ENCODE assay signal across 17 mouse cellular contexts in genomic region chr17:63075091-63076036, GRCm38 (mm10).
A peak's percentile ranks its signal among the peaks of the same experiment; 100 is the strongest.
DNase-seq lines count a peak whose midpoint lies in the region; ATAC-seq and TF ChIP-seq lines count a peak whose summit lies in the region.
"Had no signal": no experiment of that assay in that cellular context is flagged by ENCODE, and none has a peak within 500 bp of the region (broad histone marks: within the 10 kb centered on the region; RNA-seq: fewer than 3 reads in every experiment).

No protein-coding gene starts in this region.

- peak; percentile 74 for DNase-seq in heart, adult 11 months
- peak; percentile 90 for DNase-seq in midbrain, embryonic 11.5 days (ENCODE audit: low spot score, missing footprints)
- DNase-seq in thymus, postnatal 4 days = no peak
- DNase-seq in gastrocnemius, adult 2 months = no peak
- DNase-seq: adrenal gland, postnatal 25 days; cerebellum, postnatal 36 days; heart, adult 2 months; kidney, postnatal 36 days; thymus, postnatal 25 days had no signal

- H3K9ac ChIP-seq in heart, embryonic 11.5 days (ENCODE audit: low read depth, low read length) = no peak overlapping the region
- H3K9ac ChIP-seq in midbrain, embryonic 11.5 days (ENCODE audit: low read length) = no peak overlapping the region
- H3K9ac ChIP-seq in midbrain, embryonic 15.5 days = no peak overlapping the region
- no peak overlapping the region for H3K9ac ChIP-seq in embryonic facial prominence, embryonic 15.5 days
- no peak overlapping the region for H3K9ac ChIP-seq in neural tube, embryonic 15.5 days (replicated peaks)
- H3K9ac ChIP-seq: lung, embryonic 15.5 days had no signal

- H3K27ac ChIP-seq in heart, embryonic 11.5 days (ENCODE audit: low read depth, low read length) = no peak overlapping the region
- H3K27ac ChIP-seq in midbrain, embryonic 11.5 days (ENCODE audit: low read depth, low read length) = no peak overlapping the region
- H3K27ac ChIP-seq in midbrain, embryonic 15.5 days = no peak overlapping the region
- H3K27ac ChIP-seq in embryonic facial prominence, embryonic 15.5 days (replicated peaks) = peak overlapping the region; percentile 51; the same call in 1 of the 2 replicates
- H3K27ac ChIP-seq in neural tube, embryonic 15.5 days (replicated peaks) = 0 out of 2 replicates have a peak overlapping the region, but pooled peaks have one; percentile 51
- no peak overlapping the region for H3K27ac ChIP-seq in gastrocnemius, adult 2 months
- H3K27ac ChIP-seq: heart, adult 2 months; lung, embryonic 15.5 days had no signal

- H3K27me3 ChIP-seq in heart, embryonic 11.5 days (ENCODE audit: control insufficient read depth, insufficient read depth, low read length) = no peaks in the 10 kb centered on the region
- H3K27me3 ChIP-seq in midbrain, embryonic 11.5 days (ENCODE audit: control insufficient read depth, insufficient read depth, low read length) = no peaks in the 10 kb centered on the region; the same call in 1 of the 2 replicates
- H3K27me3 ChIP-seq in midbrain, embryonic 15.5 days (replicated peaks) = no peaks in the 10 kb centered on the region
- no peaks in the 10 kb centered on the region for H3K27me3 ChIP-seq in embryonic facial prominence, embryonic 15.5 days
- H3K27me3 ChIP-seq in neural tube, embryonic 15.5 days (replicated peaks) = no peaks in the 10 kb centered on the region
- H3K27me3 ChIP-seq: lung, embryonic 15.5 days had no signal

- no peaks in the 10 kb centered on the region for H3K4me1 ChIP-seq in heart, embryonic 11.5 days (ENCODE audit: control insufficient read depth, insufficient read depth, low read length)
- H3K4me1 ChIP-seq in midbrain, embryonic 11.5 days (ENCODE audit: control insufficient read depth, insufficient read depth, low read length) = peaks cover 36% of the 10 kb centered on the region
- peaks cover 38% of the 10 kb centered on the region for H3K4me1 ChIP-seq in midbrain, embryonic 15.5 days
- H3K4me1 ChIP-seq in embryonic facial prominence, embryonic 15.5 days = peaks cover 6% of the 10 kb centered on the region
- H3K4me1 ChIP-seq in neural tube, embryonic 15.5 days = peaks cover 35% of the 10 kb centered on the region

- WGBS in heart, embryonic 11.5 days (ENCODE audit: insufficient replicate concordance) = 83% methylated on average over 14 of the region's 14 CpGs
- 57% methylated on average over 14 of the region's 14 CpGs for WGBS in midbrain, embryonic 11.5 days
- WGBS in midbrain, embryonic 15.5 days = 50% methylated on average over 14 of the region's 14 CpGs
- 58% methylated on average over 14 of the region's 14 CpGs for WGBS in embryonic facial prominence, embryonic 15.5 days
- 41% methylated on average over 14 of the region's 14 CpGs for WGBS in neural tube, embryonic 15.5 days

- H3K4me2 ChIP-seq in heart, embryonic 11.5 days = no peak overlapping the region
- H3K4me2 ChIP-seq in midbrain, embryonic 11.5 days = no peak overlapping the region
- H3K4me2 ChIP-seq in midbrain, embryonic 15.5 days = no peak overlapping the region
- no peak overlapping the region for H3K4me2 ChIP-seq in embryonic facial prominence, embryonic 15.5 days (replicated peaks)
- H3K4me2 ChIP-seq in neural tube, embryonic 15.5 days = no peak overlapping the region
- H3K4me2 ChIP-seq: liver, embryonic 11.5 days; lung, embryonic 15.5 days had no signal

- no peak for TF ChIP-seq CTCF in gastrocnemius, adult 2 months (IDR thresholded peaks at IDR 0.05)

- intact Hi-C loops in gastrocnemius, adult 2 months (cut with DNase I) = no loop called here

- no peaks in the 10 kb centered on the region for H3K9me3 ChIP-seq in heart, embryonic 11.5 days (replicated peaks; ENCODE audit: control insufficient read depth, low read length)
- no peaks in the 10 kb centered on the region for H3K9me3 ChIP-seq in midbrain, embryonic 11.5 days (ENCODE audit: control insufficient read depth, low read length)
- no peaks in the 10 kb centered on the region for H3K9me3 ChIP-seq in midbrain, embryonic 15.5 days
- H3K9me3 ChIP-seq in embryonic facial prominence, embryonic 15.5 days (replicated peaks) = no peaks in the 10 kb centered on the region
- no peaks in the 10 kb centered on the region for H3K9me3 ChIP-seq in neural tube, embryonic 15.5 days (replicated peaks)
- H3K9me3 ChIP-seq: G1E; lung, embryonic 15.5 days had no signal

- ATAC-seq in heart, embryonic 11.5 days (replicated peaks; ENCODE audit: insufficient number of reproducible peaks, low FRiP score, low TSS enrichment) = no peak
- ATAC-seq in midbrain, embryonic 11.5 days (ENCODE audit: low FRiP score) = peak; percentile 77
- no peak for ATAC-seq in midbrain, embryonic 15.5 days (replicated peaks)
- ATAC-seq in embryonic facial prominence, embryonic 15.5 days (ENCODE audit: insufficient number of reproducible peaks, low FRiP score, low TSS enrichment, low read depth) = no peak; the same call in 1 of the 2 replicates
- no peak for ATAC-seq in neural tube, embryonic 15.5 days (ENCODE audit: low FRiP score)

- no peaks in the 10 kb centered on the region for H3K36me3 ChIP-seq in heart, embryonic 11.5 days (ENCODE audit: control insufficient read depth, insufficient read depth, low read length)
- no peaks in the 10 kb centered on the region for H3K36me3 ChIP-seq in midbrain, embryonic 11.5 days (ENCODE audit: control insufficient read depth, insufficient read depth, low read length)
- H3K36me3 ChIP-seq in midbrain, embryonic 15.5 days (replicated peaks) = no peaks in the 10 kb centered on the region
- no peaks in the 10 kb centered on the region for H3K36me3 ChIP-seq in embryonic facial prominence, embryonic 15.5 days
- H3K36me3 ChIP-seq in neural tube, embryonic 15.5 days = no peaks in the 10 kb centered on the region
- H3K36me3 ChIP-seq: lung, embryonic 15.5 days had no signal

- H3K4me3 ChIP-seq in heart, embryonic 11.5 days (ENCODE audit: low read depth, low read length) = no peak overlapping the region
- H3K4me3 ChIP-seq in midbrain, embryonic 11.5 days (ENCODE audit: low read depth, low read length) = no peak overlapping the region
- H3K4me3 ChIP-seq in midbrain, embryonic 15.5 days = no peak overlapping the region
- H3K4me3 ChIP-seq in embryonic facial prominence, embryonic 15.5 days (replicated peaks) = no peak overlapping the region
- no peak overlapping the region for H3K4me3 ChIP-seq in neural tube, embryonic 15.5 days (replicated peaks)
- no peak overlapping the region for H3K4me3 ChIP-seq in gastrocnemius, adult 2 months
- H3K4me3 ChIP-seq: erythroblast, embryonic 14.5 days; heart, adult 2 months; lung, embryonic 15.5 days had no signal

Comparison
In these comparisons a context has a peak if more than half of its experiments do, and no peak if none do; other contexts are left out.
1. DNase-seq: peak in heart, adult 11 months (single experiment) and midbrain, embryonic 11.5 days (single experiment); none in thymus, postnatal 4 days (single experiment) and gastrocnemius, adult 2 months (single experiment).
2. H3K27ac ChIP-seq: peak in embryonic facial prominence, embryonic 15.5 days (single experiment) and neural tube, embryonic 15.5 days (single experiment); none in heart, embryonic 11.5 days (single experiment), midbrain, embryonic 11.5 days (single experiment), midbrain, embryonic 15.5 days (single experiment) and gastrocnemius, adult 2 months (single experiment).